Mouse (Mus musculus) lung, embryonic 15.5 days (tissue): ENCODE data around the gene Pnkd. TPM values are rescaled to one million over a fixed set of nuclear protein-coding genes. Genes with fewer than 3 reads are reported as not detected.

Source experiments
- ATAC-seq: fragments of 200-750 bp; cut with Nextera tagmentation; 2 replicates; pipeline ENCODE4 v1.8.0; 2017; ENCODE audit warnings: moderate number of reproducible peaks, borderline replicate concordance; ENCODE audit not compliant: low FRiP score, low TSS enrichment; ENCODE audit errors: extremely low read depth
- H3K27ac ChIP-seq: fragments of 300-500 bp; sonication (generic); 2 replicates; pipeline ENCODE4 v1.5.1; 2015; ENCODE audit warnings: moderate library complexity, mild to moderate bottlenecking, inconsistent platforms
- H3K27me3 ChIP-seq: fragments of 300-500 bp; sonication (generic); 2 replicates; pipeline ENCODE4 v1.6.1; 2015; ENCODE audit warnings: inconsistent platforms
- H3K36me3 ChIP-seq: fragments of 300-500 bp; sonication (generic); 2 replicates; pipeline ENCODE4 v1.6.1; 2015; ENCODE audit warnings: inconsistent platforms
- H3K4me1 ChIP-seq: fragments of 300-500 bp; sonication (generic); 2 replicates; pipeline ENCODE4 v1.6.1; 2015; ENCODE audit warnings: inconsistent platforms
- H3K4me2 ChIP-seq: fragments of 300-500 bp; sonication (generic); 2 replicates; pipeline ENCODE4 v1.6.1; 2015; ENCODE audit warnings: inconsistent platforms, mild to moderate bottlenecking, moderate library complexity
- H3K4me3 ChIP-seq: fragments of 300-500 bp; sonication (generic); 2 replicates; pipeline ENCODE4 v1.5.1; 2015; ENCODE audit warnings: mild to moderate bottlenecking, inconsistent platforms
- H3K9ac ChIP-seq: fragments of 300-500 bp; sonication (generic); 2 replicates; pipeline ENCODE4 v1.6.1; 2015; ENCODE audit warnings: inconsistent platforms
- H3K9me3 ChIP-seq: fragments of 300-500 bp; sonication (generic); 2 replicates; pipeline ENCODE4 v1.6.1; 2016; ENCODE audit warnings: inconsistent platforms
- WGBS: fragments of 180-500 bp; shearing (Covaris S2); methylation state at CpG from one replicate; pipeline ENCODE4 v1.1.7; 2015; 5-methylcytosine and 5-hydroxymethylcytosine counted together
- polyA plus RNA-seq: library from polyadenylated mRNA; unstranded; fragments of >200 nt; fragmentation: Nextera tagmentation; extraction: Ambion mirVana; gene quantifications from 2 replicates; pipeline ENCODE4 v1.2.1, GENCODE M21; 2015

The Pnkd gene
- polyA plus RNA-seq, 1 experiment from 2014 or later: 106 TPM

DNA sequence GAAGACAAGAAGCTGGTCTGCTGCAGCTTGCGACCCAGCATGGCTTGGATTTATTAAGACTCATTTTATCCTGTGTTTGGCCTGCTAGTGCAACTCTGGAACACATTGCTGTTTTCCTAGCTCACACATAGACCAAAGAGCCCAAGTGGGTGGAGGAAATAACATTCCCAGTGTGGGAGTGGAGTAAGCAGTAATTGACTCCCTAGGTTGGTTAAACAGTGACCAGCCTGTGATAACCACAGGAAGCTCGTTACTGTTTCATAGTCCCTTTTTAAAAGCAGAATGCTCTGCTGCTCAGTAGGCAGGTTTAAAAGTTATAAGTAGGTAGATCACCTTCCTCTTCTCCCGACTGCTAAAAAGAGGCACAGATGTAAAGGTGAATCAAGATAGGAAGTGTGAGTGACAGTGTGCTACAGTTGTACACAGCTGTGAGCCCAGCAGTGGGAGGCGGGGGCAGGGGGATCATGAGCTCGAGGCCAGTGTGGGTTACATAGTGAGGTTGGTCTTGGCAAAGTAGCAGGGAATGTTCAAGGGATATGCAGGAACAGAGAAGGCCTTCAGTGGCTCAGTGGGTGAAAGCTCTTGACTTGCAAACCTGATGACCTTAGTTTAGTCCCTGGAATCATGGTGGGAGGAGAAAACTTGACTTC lies 35.3 kb upstream of the Pnkd start:
- Histone ChIP-seq H3K9ac (no peak overlapping the region), H3K4me3 (no peak overlapping the region), H3K36me3 (peaks cover 59% of the 10 kb centered on the region), H3K4me2 (no peak overlapping the region), H3K27me3 (no peaks in the 10 kb centered on the region), H3K9me3 (no peaks in the 10 kb centered on the region), H3K27ac (peak overlapping the region; percentile 52), H3K4me1 (peaks cover 6% of the 10 kb centered on the region; the same call in 1 of the 2 replicates)
- ATAC-seq: no peak
- WGBS: 66% methylated on average over 5 of the region's 5 CpGs

DNA sequence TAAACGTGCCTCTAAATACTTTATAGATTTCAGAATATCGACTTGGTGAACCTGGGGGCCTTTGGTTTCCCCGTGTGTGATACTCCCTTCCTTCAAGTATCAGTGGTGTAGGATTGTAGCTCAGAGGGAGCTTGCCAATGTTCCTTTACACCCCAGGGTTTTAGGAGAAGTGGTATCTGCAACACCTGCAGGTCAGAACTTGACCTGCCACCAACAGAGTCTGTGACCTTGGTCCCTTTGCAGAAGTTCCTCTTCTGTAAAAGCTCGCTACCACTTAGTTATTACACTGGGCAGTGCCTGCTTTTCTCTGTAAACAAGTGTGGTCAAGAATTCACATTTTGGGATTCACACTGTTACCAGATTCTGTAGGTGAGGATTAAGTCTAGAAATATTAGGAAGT lies 34.6 kb upstream of the Pnkd start:
- Histone ChIP-seq H3K9ac (no peak overlapping the region), H3K36me3 (peaks cover 64% of the 10 kb centered on the region), H3K4me1 (peaks cover 6% of the 10 kb centered on the region; the same call in 1 of the 2 replicates), H3K27me3 (no peaks in the 10 kb centered on the region), H3K27ac (no peak overlapping the region), H3K4me2 (no peak overlapping the region), H3K9me3 (no peaks in the 10 kb centered on the region), H3K4me3 (no peak overlapping the region)
- 83% methylated on average over 4 of the region's 4 CpGs for WGBS
- no peak for ATAC-seq

DNA sequence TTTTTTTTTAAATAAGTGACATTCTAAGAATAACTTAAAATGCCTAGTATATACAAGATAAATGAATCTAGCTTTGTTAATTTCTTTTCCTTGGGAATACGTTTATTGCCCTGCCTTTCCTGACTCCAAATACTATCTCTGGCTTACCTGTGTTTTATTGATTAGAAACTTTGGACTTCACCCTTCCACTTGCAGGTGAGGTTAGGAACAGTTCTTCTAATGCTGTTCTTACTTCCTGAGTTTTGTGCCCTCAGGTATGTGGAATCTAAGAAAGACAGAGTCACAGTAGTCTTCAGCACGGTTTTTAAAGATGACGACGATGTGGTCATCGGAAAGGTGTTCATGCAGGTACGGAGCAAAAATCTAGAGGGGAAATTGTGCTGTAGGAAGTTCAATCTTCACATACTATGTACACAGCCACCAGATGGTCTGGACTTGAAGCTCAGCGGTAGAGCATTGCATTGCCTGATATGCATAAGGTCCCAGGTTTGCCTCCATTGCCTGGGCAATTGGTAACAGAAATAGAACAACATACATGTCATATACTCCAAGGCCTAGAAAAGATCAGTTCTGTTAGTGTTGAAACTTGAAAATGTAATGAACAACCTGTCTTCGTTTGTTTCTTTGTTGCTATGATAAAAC lies 28.9 kb upstream of the Pnkd start:
- Histone ChIP-seq H3K9ac (no peak overlapping the region), H3K27ac (no peak overlapping the region), H3K9me3 (no peaks in the 10 kb centered on the region), H3K4me2 (no peak overlapping the region), H3K36me3 (peaks cover 87% of the 10 kb centered on the region), H3K4me3 (no peak overlapping the region), H3K27me3 (no peaks in the 10 kb centered on the region), H3K4me1 (no peaks in the 10 kb centered on the region)
- WGBS: 93% methylated on average over 8 of the region's 8 CpGs
- ATAC-seq: no peak

DNA sequence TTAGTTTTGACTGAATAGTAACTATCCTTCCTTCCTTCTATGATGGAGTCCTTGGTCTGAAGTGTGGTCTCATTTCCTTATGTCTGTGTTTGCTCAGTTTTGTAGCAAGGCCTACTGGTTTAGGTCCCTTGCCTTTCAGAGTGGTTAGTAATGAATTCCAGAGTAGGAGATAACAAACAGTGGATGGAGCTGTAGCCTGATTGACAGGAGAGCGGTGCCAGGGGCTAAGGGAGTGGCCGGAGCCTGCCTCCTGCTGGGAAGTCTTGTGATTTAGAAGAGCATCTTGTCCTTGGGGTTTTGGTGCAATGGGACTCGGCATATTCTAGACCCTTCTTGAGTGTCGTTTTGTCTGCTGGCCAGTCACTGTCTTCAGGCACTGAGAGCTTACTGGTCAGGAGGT lies 27.9 kb upstream of the Pnkd start:
- no peaks in the 10 kb centered on the region for H3K27me3 ChIP-seq
- ATAC-seq: no peak
- no peak overlapping the region for H3K27ac ChIP-seq
- H3K9me3 ChIP-seq: no peaks in the 10 kb centered on the region
- H3K4me3 ChIP-seq: no peak overlapping the region
- H3K9ac ChIP-seq: no peak overlapping the region
- H3K4me2 ChIP-seq: no peak overlapping the region
- no peaks in the 10 kb centered on the region for H3K4me1 ChIP-seq
- H3K36me3 ChIP-seq: peaks cover 84% of the 10 kb centered on the region
- 77% methylated on average over 4 of the region's 4 CpGs for WGBS

DNA sequence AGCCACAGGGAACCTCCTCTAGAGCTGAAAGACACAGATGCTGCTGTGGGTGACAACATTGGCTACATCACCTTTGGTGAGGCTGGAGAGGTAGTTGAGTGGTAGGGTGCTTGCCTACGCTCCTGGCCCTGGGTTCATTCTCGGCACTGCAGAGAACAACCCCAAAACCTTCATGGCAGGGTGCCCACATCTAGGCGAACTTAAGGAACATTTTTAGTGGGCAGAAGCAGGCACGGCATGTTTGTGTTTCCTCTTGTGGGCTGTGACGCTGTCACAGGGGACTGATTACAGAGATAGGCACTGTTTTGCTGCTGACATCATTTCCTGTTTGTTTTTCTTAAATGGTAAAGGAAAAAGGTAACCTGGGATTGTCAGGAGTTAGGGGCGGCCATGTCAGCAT lies 22.2 kb upstream of the Pnkd start:
- Histone ChIP-seq H3K4me1 (no peaks in the 10 kb centered on the region), H3K27me3 (no peaks in the 10 kb centered on the region), H3K4me3 (no peak overlapping the region), H3K27ac (no peak overlapping the region), H3K9me3 (no peaks in the 10 kb centered on the region), H3K4me2 (no peak overlapping the region), H3K9ac (no peak overlapping the region), H3K36me3 (peaks cover 90% of the 10 kb centered on the region)
- ATAC-seq: no peak
- WGBS: 80% methylated on average over 6 of the region's 6 CpGs

DNA sequence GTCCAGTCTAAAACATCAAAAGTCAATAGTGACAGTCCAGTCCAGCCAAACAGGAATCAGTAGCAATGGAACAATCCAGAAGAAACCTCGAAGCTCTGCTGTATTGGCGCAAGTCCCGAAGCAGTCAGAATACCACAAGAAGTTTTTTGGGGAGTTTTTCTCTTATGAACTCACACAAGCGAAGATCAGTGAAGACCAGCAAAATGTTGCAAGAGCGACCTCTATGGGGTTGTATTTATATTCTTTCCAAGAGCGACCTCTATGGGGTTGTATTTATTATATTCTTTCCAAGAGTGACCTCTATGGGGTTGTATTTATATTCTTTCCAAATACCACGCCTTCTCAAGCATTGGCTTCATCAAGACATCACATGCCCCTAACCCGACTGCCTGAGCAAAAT lies 16.0 kb upstream of the Pnkd start:
- Histone ChIP-seq H3K9me3 (no peaks in the 10 kb centered on the region), H3K36me3 (peaks cover 54% of the 10 kb centered on the region), H3K9ac (no peak overlapping the region), H3K4me1 (no peaks in the 10 kb centered on the region), H3K27me3 (no peaks in the 10 kb centered on the region), H3K4me3 (no peak overlapping the region), H3K27ac (no peak overlapping the region), H3K4me2 (no peak overlapping the region)
- 76% methylated on average over 8 of the region's 8 CpGs for WGBS
- no peak for ATAC-seq

DNA sequence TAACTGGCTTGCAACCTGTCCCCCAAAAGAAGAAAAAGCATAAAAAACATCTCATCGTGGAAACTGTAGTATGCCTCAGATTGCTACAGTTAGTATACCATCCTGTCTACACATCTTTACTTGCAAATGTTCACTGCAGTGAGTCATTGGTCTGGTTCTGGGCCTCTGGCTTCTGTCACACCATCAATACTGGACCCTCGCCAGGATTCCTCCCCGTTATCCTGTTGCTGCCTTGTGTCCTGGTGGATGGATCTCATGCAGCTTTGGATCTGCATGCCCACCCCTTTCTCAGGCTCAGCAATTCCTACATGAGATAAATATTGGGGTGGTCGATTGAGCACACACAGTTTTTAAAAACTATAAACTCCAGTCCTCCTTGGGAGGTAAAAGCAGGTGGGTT lies 13.1 kb upstream of the Pnkd start:
- ATAC-seq: no peak
- 55% methylated on average over 4 of the region's 4 CpGs for WGBS
- no peak overlapping the region for H3K27ac ChIP-seq

DNA sequence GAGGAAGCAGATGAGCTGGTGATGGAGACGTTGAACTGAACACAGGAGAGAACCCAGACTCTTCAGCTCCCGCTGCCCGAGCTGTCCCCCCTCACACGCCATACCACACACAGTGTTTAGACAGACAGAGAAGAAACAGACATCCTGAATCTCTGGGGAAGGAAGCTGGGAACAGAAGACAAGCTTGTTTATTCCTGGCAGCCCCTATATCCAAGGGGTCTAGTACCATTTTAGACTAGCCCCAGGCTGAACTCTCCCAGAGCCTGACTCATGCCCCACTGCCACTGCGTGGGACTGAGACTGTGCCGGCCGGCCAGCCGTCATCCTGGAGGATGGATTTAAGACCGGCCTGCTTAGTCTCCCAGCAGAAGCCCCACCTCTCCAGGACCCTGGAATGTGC lies 9.7 kb upstream of the Pnkd start:
- H3K4me3 ChIP-seq: no peak overlapping the region
- H3K4me2 ChIP-seq: peak overlapping the region; percentile 17; the same call in 1 of the 2 replicates
- H3K36me3 ChIP-seq: peaks cover 10% of the 10 kb centered on the region
- H3K27me3 ChIP-seq: no peaks in the 10 kb centered on the region
- WGBS: 26% methylated on average over 9 of the region's 9 CpGs
- H3K9ac ChIP-seq: no peak overlapping the region
- H3K9me3 ChIP-seq: no peaks in the 10 kb centered on the region
- peaks cover 11% of the 10 kb centered on the region for H3K4me1 ChIP-seq
- peak overlapping the region; percentile 58 for H3K27ac ChIP-seq
- ATAC-seq: peak; percentile 58

More for the DNA sequence above, 13.1 kb upstream of the Pnkd start:
- Histone ChIP-seq H3K9ac (no peak overlapping the region), H3K4me3 (no peak overlapping the region), H3K27me3 (no peaks in the 10 kb centered on the region), H3K4me2 (no peak overlapping the region), H3K9me3 (no peaks in the 10 kb centered on the region), H3K36me3 (peaks cover 25% of the 10 kb centered on the region), H3K4me1 (peaks cover 11% of the 10 kb centered on the region)

DNA sequence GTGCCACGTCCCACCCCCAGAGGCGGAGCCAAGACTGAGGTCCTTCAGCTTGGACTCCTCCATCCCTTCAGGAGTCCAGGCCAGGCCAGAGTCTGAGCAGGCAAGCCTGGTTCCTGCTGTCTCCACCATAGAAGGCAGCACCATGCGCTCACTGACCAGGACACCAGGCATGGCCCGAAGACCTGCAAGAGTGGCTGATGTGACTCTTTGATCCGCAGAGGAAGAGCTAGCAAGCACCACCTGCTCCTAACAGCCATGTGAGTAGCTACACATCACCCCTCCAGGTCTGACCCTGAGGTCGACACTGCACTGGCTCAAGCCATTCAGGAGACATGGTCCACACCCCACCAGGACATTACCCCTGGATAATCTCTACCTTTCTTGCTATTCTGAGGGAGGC lies 7.7 kb upstream of the Pnkd start:
- ATAC-seq: no peak
- Histone ChIP-seq H3K36me3 (peaks cover 30% of the 10 kb centered on the region), H3K27ac (no peak overlapping the region), H3K4me3 (no peak overlapping the region), H3K9me3 (no peaks in the 10 kb centered on the region), H3K9ac (no peak overlapping the region), H3K27me3 (no peaks in the 10 kb centered on the region), H3K4me1 (peaks cover 11% of the 10 kb centered on the region), H3K4me2 (no peak overlapping the region)
- 60% methylated on average over 6 of the region's 6 CpGs for WGBS

DNA sequence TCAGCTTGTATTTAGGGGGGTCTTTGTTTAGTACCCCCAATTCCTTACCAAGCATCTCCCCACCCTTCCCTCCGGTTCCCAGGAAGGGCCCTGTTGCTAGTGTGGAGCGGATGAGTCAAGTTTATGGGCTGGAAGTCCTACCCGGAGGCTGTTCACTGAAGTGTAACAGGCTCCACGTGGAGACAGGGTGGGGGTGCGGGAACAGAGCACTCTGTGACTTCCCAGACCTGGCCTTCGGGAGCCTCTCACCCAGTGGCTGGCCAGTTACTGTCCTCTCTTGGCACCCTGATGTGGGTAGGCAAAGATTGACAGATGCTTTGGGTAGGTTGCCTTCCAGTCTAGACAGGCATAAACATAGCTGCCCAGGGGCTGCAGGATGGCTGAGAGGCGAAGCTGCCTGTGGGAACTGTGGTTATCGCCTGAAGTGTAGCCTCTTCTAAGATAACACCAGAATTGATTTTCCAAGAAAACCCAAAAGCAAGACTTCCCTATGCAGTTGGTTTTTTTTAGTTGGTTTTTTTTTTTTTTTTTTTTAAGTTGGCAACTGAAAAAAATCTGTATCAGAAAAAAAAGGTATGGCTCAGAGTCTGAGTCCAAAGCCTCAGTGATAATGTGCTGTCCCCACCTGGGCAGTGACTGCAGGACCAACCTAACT lies 6.7 kb upstream of the Pnkd start:
- H3K4me3 ChIP-seq: no peak overlapping the region
- peaks cover 16% of the 10 kb centered on the region for H3K4me1 ChIP-seq
- ATAC-seq: no peak
- 55% methylated on average over 8 of the region's 8 CpGs for WGBS
- no peak overlapping the region for H3K4me2 ChIP-seq
- no peak overlapping the region for H3K27ac ChIP-seq
- H3K27me3 ChIP-seq: no peaks in the 10 kb centered on the region
- H3K9ac ChIP-seq: no peak overlapping the region
- H3K9me3 ChIP-seq: no peaks in the 10 kb centered on the region
- peaks cover 39% of the 10 kb centered on the region for H3K36me3 ChIP-seq

DNA sequence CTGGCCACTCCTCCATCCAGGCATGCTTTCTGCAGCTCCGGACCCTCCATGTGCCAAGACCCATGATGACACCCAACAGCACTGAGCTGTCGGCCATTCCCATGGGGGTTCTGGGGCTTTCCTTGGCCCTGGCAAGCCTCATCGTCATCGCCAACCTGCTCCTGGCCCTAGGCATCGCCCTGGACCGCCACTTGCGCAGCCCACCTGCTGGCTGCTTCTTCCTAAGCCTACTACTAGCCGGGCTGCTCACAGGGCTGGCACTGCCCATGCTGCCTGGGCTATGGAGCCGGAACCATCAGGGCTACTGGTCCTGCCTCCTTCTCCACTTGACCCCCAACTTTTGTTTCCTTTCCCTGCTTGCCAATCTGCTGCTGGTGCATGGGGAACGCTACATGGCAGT lies 6.2 kb upstream of the Pnkd start, which contains the start of gene Gpbar1:
Gpbar1 (plus strand) TSS at position 13 of the 400 bp plus-strand sequence.
- ATAC-seq: no peak
- 90% methylated on average over 10 of the region's 10 CpGs for WGBS
- H3K4me1 ChIP-seq: peaks cover 20% of the 10 kb centered on the region
- H3K4me3 ChIP-seq: no peak within 1 kb of the TSS
- no peak within 1 kb of the TSS for H3K27ac ChIP-seq
- H3K27me3 ChIP-seq: no peaks in the 10 kb centered on the region
- no peak within 1 kb of the TSS for H3K9ac ChIP-seq
- H3K4me2 ChIP-seq: no peak within 1 kb of the TSS
- peaks cover 43% of the 10 kb centered on the region for H3K36me3 ChIP-seq
- H3K9me3 ChIP-seq: no peaks in the 10 kb centered on the region

DNA sequence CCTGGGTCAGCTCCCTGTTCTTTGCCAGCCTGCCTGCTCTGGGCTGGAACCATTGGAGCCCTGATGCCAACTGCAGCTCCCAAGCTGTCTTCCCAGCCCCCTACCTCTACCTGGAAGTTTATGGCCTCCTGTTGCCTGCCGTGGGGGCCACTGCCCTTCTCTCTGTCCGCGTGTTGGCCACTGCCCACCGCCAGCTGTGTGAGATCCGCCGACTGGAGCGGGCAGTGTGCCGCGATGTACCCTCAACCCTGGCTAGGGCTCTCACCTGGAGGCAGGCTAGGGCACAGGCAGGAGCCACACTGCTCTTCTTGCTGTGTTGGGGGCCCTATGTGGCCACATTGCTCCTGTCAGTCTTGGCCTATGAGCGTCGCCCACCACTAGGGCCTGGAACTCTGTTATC lies 5.7 kb upstream of the Pnkd start:
- H3K4me1 ChIP-seq: peaks cover 24% of the 10 kb centered on the region
- peaks cover 43% of the 10 kb centered on the region for H3K36me3 ChIP-seq
- no peaks in the 10 kb centered on the region for H3K27me3 ChIP-seq
- H3K4me3 ChIP-seq: no peak overlapping the region
- no peak overlapping the region for H3K4me2 ChIP-seq
- no peak for ATAC-seq
- H3K9ac ChIP-seq: no peak overlapping the region
- H3K27ac ChIP-seq: no peak overlapping the region
- WGBS: 84% methylated on average over 11 of the region's 11 CpGs
- H3K9me3 ChIP-seq: no peaks in the 10 kb centered on the region
